Mouse (Mus musculus) heart, embryonic 12.5 days (tissue): Measurements from ENCODE around the gene Actn1. TPM values are rescaled to one million over a fixed set of nuclear protein-coding genes. Genes with fewer than 3 reads are reported as not detected.

Source experiments
- ATAC-seq: fragments of 200-750 bp; cut with Nextera tagmentation; 2 replicates; pipeline ENCODE4 v1.8.0; 2017; ENCODE audit warnings: moderate TSS enrichment, moderate library complexity; ENCODE audit not compliant: insufficient number of reproducible peaks, low FRiP score
- H3K27ac ChIP-seq: fragments of 300-500 bp; sonication (generic); 2 replicates; pipeline ENCODE4 v1.5.1; 2016; ENCODE audit warnings: mild to moderate bottlenecking, moderate library complexity; ENCODE audit not compliant: poor library complexity, severe bottlenecking
- H3K27me3 ChIP-seq: fragments of 300-500 bp; sonication (generic); replicated peaks from 2 replicates; pipeline ENCODE4 v1.6.1; 2016; ENCODE audit warnings: mild to moderate bottlenecking, moderate library complexity
- H3K36me3 ChIP-seq: fragments of 300-500 bp; sonication (generic); 2 replicates; pipeline ENCODE4 v1.6.1; 2016; ENCODE audit warnings: mild to moderate bottlenecking, moderate library complexity
- H3K4me1 ChIP-seq: fragments of 300-500 bp; sonication (generic); replicated peaks from 2 replicates; pipeline ENCODE4 v1.6.1; 2016; ENCODE audit warnings: mild to moderate bottlenecking
- H3K4me2 ChIP-seq: fragments of 300-500 bp; sonication (generic); 2 replicates; pipeline ENCODE4 v1.6.1; 2016; ENCODE audit warnings: mild to moderate bottlenecking, moderate library complexity
- H3K4me3 ChIP-seq: fragments of 300-500 bp; sonication (generic); 2 replicates; pipeline ENCODE4 v1.5.1; 2016; ENCODE audit warnings: mild to moderate bottlenecking
- H3K9ac ChIP-seq: fragments of 300-500 bp; sonication (generic); 2 replicates; pipeline ENCODE4 v1.6.1; 2016; ENCODE audit warnings: mild to moderate bottlenecking, moderate library complexity
- H3K9me3 ChIP-seq: fragments of 300-500 bp; sonication (generic); replicated peaks from 2 replicates; pipeline ENCODE4 v1.6.1; 2016; ENCODE audit warnings: mild to moderate bottlenecking, moderate library complexity
- WGBS: fragments of 180-500 bp; shearing (Covaris S2); methylation state at CpG from one replicate; pipeline ENCODE4 v1.1.7; 2016; 5-methylcytosine and 5-hydroxymethylcytosine counted together
- polyA plus RNA-seq: library from polyadenylated mRNA; unstranded; fragments of >200 nt; fragmentation: Nextera tagmentation; extraction: Ambion mirVana; gene quantifications from 2 replicates; pipeline ENCODE4 v1.2.1, GENCODE M21; 2016

Actn1 gene
- polyA plus RNA-seq, 1 experiment from 2014 or later = 63.6 TPM

DNA sequence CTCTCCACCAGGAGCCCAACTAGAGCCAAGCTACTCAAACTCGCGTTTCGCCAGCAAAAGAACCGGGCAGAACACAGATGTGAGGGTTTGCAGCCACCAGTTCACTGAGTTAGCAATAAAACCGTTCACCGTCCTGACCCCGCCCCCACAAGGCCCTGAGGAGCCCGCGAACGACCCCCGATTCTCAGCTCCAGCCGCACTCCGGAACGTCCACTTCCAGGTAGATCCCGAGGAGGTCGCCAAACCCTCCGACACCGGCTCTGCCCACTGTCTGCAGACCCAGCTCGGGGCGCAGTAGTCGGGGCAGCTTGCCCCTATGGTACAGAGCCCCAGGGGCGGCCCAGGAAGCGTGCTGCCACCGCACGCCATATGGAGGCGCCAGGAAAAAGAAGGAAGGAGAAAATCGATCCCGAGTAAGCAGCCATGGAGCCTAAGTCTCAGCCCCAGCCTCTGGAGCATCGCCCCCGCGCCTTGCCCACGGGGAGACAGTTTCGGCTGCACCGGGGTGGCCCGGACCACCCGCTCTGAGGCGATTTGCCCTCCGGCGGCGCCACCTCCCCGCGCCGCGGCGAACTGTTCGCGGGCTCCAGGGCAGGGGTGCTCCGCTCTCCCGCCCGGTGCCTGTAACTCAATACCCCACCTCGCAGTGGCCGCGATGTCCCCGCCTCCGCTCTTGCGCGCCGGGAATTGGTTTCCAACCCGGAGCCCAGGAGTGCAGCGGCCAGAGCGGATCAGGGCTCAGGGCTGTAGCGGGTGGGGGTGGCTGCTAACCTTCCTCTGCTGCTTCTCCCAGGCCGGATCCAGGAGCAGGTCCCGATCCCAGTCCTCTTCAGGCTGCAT lies 735 bp downstream of the Actn1 start:
- Histone ChIP-seq H3K4me1 (peaks cover 46% of the 10 kb centered on the region), H3K9me3 (no peaks in the 10 kb centered on the region), H3K27ac (peak overlapping the region; percentile 90), H3K9ac (peak overlapping the region; percentile 92), H3K27me3 (no peaks in the 10 kb centered on the region), H3K36me3 (no peaks in the 10 kb centered on the region), H3K4me2 (peak overlapping the region; percentile 81), H3K4me3 (peak overlapping the region; percentile 87)
- WGBS = under 1% methylated on average over 64 of the region's 64 CpGs
- ATAC-seq = peak; percentile 64

DNA sequence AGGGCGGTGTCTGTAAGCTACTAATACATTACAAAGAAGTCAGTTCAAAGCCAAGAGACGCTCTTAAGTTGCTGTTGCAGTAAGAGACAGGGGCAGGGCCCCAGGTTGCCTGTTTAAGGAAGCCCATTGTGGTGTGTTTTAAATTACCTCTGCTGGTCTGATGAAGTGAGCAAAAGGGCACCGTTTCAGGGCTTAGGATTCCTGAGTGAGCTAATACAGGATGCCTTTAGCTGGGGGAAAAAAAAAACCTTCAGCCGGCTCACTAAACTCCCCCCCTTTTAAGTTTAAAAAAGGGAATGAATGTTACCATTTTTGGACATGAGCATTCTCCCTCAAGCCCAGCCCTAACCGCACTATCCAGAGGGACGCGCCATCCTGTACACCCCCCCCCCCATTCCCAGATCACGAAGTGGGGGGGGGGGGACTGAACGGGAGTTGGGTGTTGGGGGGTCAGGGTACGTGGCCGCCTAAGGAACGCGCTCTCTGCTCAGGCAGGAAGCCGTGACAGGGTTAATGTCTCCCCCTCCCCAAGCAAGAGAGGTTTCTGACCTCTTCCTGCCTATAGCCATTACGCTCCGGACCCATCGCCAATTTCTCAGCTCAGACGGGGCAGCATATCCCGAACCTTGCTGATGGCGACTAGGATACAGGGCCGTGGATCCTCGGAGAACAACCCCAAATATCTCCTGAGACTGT lies 1.5 kb downstream of the Actn1 start:
- ATAC-seq = 0 out of 2 replicates have a peak, but pooled peaks have one; percentile 5
- peaks cover 54% of the 10 kb centered on the region for H3K4me1 ChIP-seq

GRCm38 (mm10) chr12:80251978-80252377 lies 8.2 kb downstream of the Actn1 start:
- Histone ChIP-seq H3K27ac (no peak overlapping the region; the same call in 1 of the 2 replicates), H3K4me2 (no peak overlapping the region), H3K4me1 (peaks cover 88% of the 10 kb centered on the region), H3K4me3 (no peak overlapping the region), H3K36me3 (0 out of 2 replicates have a peak, but pooled peaks cover 3% of the 10 kb centered on the region), H3K9ac (peak overlapping the region; percentile 2; the same call in 1 of the 2 replicates), H3K9me3 (no peaks in the 10 kb centered on the region), H3K27me3 (no peaks in the 10 kb centered on the region)
- 39% methylated on average over 2 of the region's 2 CpGs for WGBS
- no peak for ATAC-seq

More for the DNA sequence above, 1.5 kb downstream of the Actn1 start:
- peak overlapping the region; percentile 81 for H3K4me2 ChIP-seq
- H3K4me3 ChIP-seq = peak overlapping the region; percentile 87
- no peaks in the 10 kb centered on the region for H3K9me3 ChIP-seq
- H3K9ac ChIP-seq = peak overlapping the region; percentile 92
- H3K27ac ChIP-seq = peak overlapping the region; percentile 90
- under 1% methylated on average over 22 of the region's 22 CpGs for WGBS
- H3K27me3 ChIP-seq = no peaks in the 10 kb centered on the region
- no peaks in the 10 kb centered on the region for H3K36me3 ChIP-seq

DNA sequence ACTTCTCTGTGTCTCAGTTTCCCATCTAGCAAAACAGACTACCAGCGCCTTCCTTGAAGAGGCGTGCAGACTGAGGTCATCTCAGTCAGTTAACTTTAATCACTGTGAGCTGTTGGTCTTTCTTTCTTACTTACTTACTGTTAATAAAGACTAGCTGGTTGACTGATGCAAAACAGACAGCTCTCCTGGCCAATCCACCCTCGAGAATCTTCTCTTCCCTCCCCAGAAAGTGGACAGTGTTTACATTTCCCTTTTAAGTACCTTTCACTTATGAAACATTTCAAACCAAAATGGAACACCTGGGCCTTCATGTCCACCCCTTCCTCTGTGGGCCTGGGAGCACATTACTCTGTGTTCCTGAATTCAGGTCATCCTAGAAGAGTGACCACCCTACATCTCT lies 8.6 kb downstream of the Actn1 start:
- no peak overlapping the region for H3K4me2 ChIP-seq
- H3K4me3 ChIP-seq = no peak overlapping the region
- H3K27me3 ChIP-seq = no peaks in the 10 kb centered on the region
- no peaks in the 10 kb centered on the region for H3K9me3 ChIP-seq
- no peak for ATAC-seq
- WGBS = 60% methylated on average over 3 of the region's 3 CpGs
- H3K27ac ChIP-seq = no peak overlapping the region; the same call in none of the 2 replicates
- peak overlapping the region; percentile 2; the same call in 1 of the 2 replicates for H3K9ac ChIP-seq
- peaks cover 88% of the 10 kb centered on the region for H3K4me1 ChIP-seq
- H3K36me3 ChIP-seq = 0 out of 2 replicates have a peak, but pooled peaks cover 3% of the 10 kb centered on the region

GRCm38 (mm10) chr12:80249539-80249938 lies 10.6 kb downstream of the Actn1 start:
- Histone ChIP-seq H3K27ac (peak overlapping the region; percentile 49), H3K36me3 (0 out of 2 replicates have a peak, but pooled peaks cover 3% of the 10 kb centered on the region), H3K4me3 (no peak overlapping the region), H3K9ac (peak overlapping the region; percentile 21; the same call in 1 of the 2 replicates), H3K4me1 (peaks cover 91% of the 10 kb centered on the region), H3K9me3 (no peaks in the 10 kb centered on the region), H3K27me3 (no peaks in the 10 kb centered on the region), H3K4me2 (0 out of 2 replicates have a peak overlapping the region, but pooled peaks have one; percentile 4)
- 52% methylated on average over 6 of the region's 6 CpGs for WGBS
- ATAC-seq = peak; percentile 51; the same call in 1 of the 2 replicates

GRCm38 (mm10) chr12:80247067-80247466 lies 13.1 kb downstream of the Actn1 start:
- H3K4me2 ChIP-seq = no peak overlapping the region
- 64% methylated on average over 5 of the region's 5 CpGs for WGBS
- no peak overlapping the region for H3K4me3 ChIP-seq
- peaks cover 91% of the 10 kb centered on the region for H3K4me1 ChIP-seq
- 0 out of 2 replicates have a peak, but pooled peaks cover 5% of the 10 kb centered on the region for H3K36me3 ChIP-seq
- no peaks in the 10 kb centered on the region for H3K27me3 ChIP-seq
- no peak for ATAC-seq
- H3K9ac ChIP-seq = no peak overlapping the region
- H3K9me3 ChIP-seq = no peaks in the 10 kb centered on the region
- H3K27ac ChIP-seq = no peak overlapping the region; the same call in 1 of the 2 replicates

DNA sequence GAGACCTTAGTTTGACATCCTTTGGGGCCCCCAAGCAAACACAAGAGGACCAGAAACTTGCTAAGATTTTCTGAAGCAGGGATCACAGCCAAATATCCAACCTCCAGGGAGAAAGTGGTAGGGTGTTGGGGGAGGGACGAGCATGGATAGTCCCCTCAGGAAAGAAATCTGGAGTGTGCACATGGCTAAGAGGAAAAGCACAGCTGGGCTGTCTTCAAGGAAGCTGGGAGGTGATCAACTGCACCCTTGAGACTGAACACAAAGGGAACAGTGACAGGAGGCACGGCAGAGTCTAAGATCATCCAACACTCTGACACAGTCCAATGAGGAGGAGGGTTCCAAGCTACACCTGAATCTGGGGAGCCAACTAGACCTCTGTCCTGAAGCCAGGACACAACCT lies 13.7 kb downstream of the Actn1 start:
- Histone ChIP-seq H3K4me1 (peaks cover 91% of the 10 kb centered on the region), H3K27ac (peak overlapping the region; percentile 3; the same call in 1 of the 2 replicates), H3K4me2 (no peak overlapping the region), H3K36me3 (0 out of 2 replicates have a peak, but pooled peaks cover 5% of the 10 kb centered on the region), H3K4me3 (no peak overlapping the region), H3K9me3 (no peaks in the 10 kb centered on the region), H3K27me3 (no peaks in the 10 kb centered on the region), H3K9ac (no peak overlapping the region)
- no peak for ATAC-seq
- WGBS = 50% methylated on average over 2 of the region's 2 CpGs

GRCm38 (mm10) chr12:80244755-80245154 lies 15.4 kb downstream of the Actn1 start:
- Histone ChIP-seq H3K9me3 (no peaks in the 10 kb centered on the region), H3K36me3 (0 out of 2 replicates have a peak, but pooled peaks cover 5% of the 10 kb centered on the region), H3K27me3 (no peaks in the 10 kb centered on the region), H3K9ac (no peak overlapping the region), H3K27ac (no peak overlapping the region), H3K4me1 (peaks cover 91% of the 10 kb centered on the region), H3K4me2 (no peak overlapping the region), H3K4me3 (no peak overlapping the region)
- ATAC-seq = no peak
- 95% methylated on average over 1 of the region's 1 CpGs for WGBS

GRCm38 (mm10) chr12:80244127-80244526 lies 16.0 kb downstream of the Actn1 start:
- WGBS = 50% methylated on average over 6 of the region's 6 CpGs
- peaks cover 91% of the 10 kb centered on the region for H3K4me1 ChIP-seq
- H3K4me3 ChIP-seq = no peak overlapping the region
- 0 out of 2 replicates have a peak, but pooled peaks cover 5% of the 10 kb centered on the region for H3K36me3 ChIP-seq
- no peaks in the 10 kb centered on the region for H3K9me3 ChIP-seq
- no peak overlapping the region for H3K9ac ChIP-seq
- H3K27me3 ChIP-seq = no peaks in the 10 kb centered on the region
- H3K4me2 ChIP-seq = no peak overlapping the region
- ATAC-seq = no peak
- H3K27ac ChIP-seq = peak overlapping the region; percentile 18; the same call in 1 of the 2 replicates

GRCm38 (mm10) chr12:80243335-80243734 lies 16.8 kb downstream of the Actn1 start:
- peak; percentile 9; the same call in 1 of the 2 replicates for ATAC-seq
- Histone ChIP-seq H3K4me3 (no peak overlapping the region), H3K27me3 (no peaks in the 10 kb centered on the region), H3K27ac (peak overlapping the region; percentile 18; the same call in 1 of the 2 replicates), H3K36me3 (0 out of 2 replicates have a peak, but pooled peaks cover 5% of the 10 kb centered on the region), H3K4me2 (no peak overlapping the region), H3K4me1 (peaks cover 92% of the 10 kb centered on the region), H3K9me3 (no peaks in the 10 kb centered on the region), H3K9ac (0 out of 2 replicates have a peak overlapping the region, but pooled peaks have one; percentile 15)
- 63% methylated on average over 4 of the region's 4 CpGs for WGBS
